Mouse (Mus musculus): ENCODE measurements around the gene Bcas1. TPM values are rescaled to one million over a fixed set of nuclear protein-coding genes. Genes with fewer than 3 reads are reported as not detected.

Gene Bcas1
- polyA plus RNA-seq, 1 experiment from 2014 or later = 0.25 TPM

- no peaks in the 10 kb centered on the region for H3K36me3 ChIP-seq (ENCODE audit: control insufficient read depth, insufficient read depth, low read length)
- ATAC-seq (ENCODE audit: insufficient number of reproducible peaks, low FRiP score, low TSS enrichment, low read depth) = no peak
- H3K4me1 ChIP-seq (ENCODE audit: control insufficient read depth, insufficient read depth, low read length) = peaks cover 27% of the 10 kb centered on the region
- no peaks in the 10 kb centered on the region for H3K27me3 ChIP-seq (ENCODE audit: control insufficient read depth, insufficient read depth, low read length)
- DNase-seq (ENCODE audit: low spot score) = no peak
- no peak overlapping the region for H3K9ac ChIP-seq (ENCODE audit: low read length)
- whole genome bisulfite sequencing = 85% methylated on average over 12 of the region's 12 CpGs
- no peak overlapping the region for H3K4me2 ChIP-seq (ENCODE audit: low read depth, severe bottlenecking)
- H3K27ac ChIP-seq (replicated peaks; ENCODE audit: low read depth, low read length) = no peak overlapping the region
- H3K4me3 ChIP-seq (ENCODE audit: low read depth, low read length) = no peak overlapping the region
- no peaks in the 10 kb centered on the region for H3K9me3 ChIP-seq (ENCODE audit: control insufficient read depth, low read length)
These were observed 85.3 kb downstream of the Bcas1 start for GRCm38 (mm10) chr2:170342312-170342830.

DNA sequence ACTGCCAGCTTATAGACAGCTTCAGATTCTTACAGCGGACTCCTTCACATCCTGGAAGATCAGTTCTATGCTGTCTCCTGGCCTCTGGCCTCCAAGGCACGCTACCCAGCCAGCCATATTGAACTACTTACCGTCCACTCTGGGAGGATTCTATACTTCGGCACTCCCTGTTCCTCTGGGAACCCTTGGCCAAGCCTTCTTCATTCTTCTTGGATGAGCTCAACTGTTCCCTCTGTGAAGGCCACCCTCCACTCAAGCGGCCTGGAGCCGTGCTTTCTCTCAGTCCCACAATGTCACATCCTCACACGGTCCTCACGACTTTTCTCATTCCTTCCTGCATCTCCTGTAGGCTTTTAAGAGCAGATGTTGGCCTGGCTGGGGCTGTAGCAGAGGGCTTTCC lies 86.5 kb downstream of the Bcas1 start:
- Histone ChIP-seq H3K27me3 (ENCODE audit: control insufficient read depth, insufficient read depth, low read length) (no peaks in the 10 kb centered on the region), H3K27ac (replicated peaks; ENCODE audit: low read depth, low read length) (no peak overlapping the region), H3K36me3 (ENCODE audit: control insufficient read depth, insufficient read depth, low read length) (no peaks in the 10 kb centered on the region), H3K4me3 (ENCODE audit: low read depth, low read length) (no peak overlapping the region), H3K4me1 (ENCODE audit: control insufficient read depth, insufficient read depth, low read length) (peaks cover 27% of the 10 kb centered on the region), H3K9ac (ENCODE audit: low read length) (no peak overlapping the region), H3K4me2 (ENCODE audit: low read depth, severe bottlenecking) (no peak overlapping the region), H3K9me3 (ENCODE audit: control insufficient read depth, low read length) (no peaks in the 10 kb centered on the region)
- DNase-seq (ENCODE audit: low spot score) (no peak), ATAC-seq (ENCODE audit: insufficient number of reproducible peaks, low FRiP score, low TSS enrichment, low read depth) (no peak)
- 80% methylated on average over 8 of the region's 8 CpGs for WGBS

DNA sequence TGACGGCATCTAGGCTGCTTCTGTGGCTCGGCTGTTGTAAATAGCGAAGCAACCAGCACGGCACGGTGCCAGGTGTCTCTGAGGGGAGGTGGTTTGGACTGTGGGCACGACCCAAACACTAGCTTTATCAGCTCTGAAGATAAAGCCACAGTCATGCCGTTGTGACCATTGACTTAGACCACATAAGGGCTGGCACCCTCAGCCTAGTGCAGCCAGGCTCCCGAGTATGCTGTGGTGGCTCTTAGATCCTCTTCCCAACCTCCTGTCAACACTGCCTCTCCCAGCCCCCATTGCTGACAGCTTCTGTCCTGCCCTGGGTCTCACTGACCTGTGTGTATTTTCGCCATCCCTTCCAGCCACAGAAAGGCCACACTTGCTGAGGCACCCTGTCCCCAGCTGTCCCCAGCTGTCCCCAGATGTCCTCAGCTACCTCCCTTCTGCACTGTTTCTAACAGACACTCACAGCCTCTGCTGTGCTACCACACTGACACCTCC lies 91.3 kb downstream of the Bcas1 start:
- Histone ChIP-seq H3K4me3 (ENCODE audit: low read depth, low read length) (no peak overlapping the region), H3K9ac (ENCODE audit: low read length) (no peak overlapping the region), H3K4me1 (ENCODE audit: control insufficient read depth, insufficient read depth, low read length) (no peaks in the 10 kb centered on the region), H3K4me2 (ENCODE audit: low read depth, severe bottlenecking) (no peak overlapping the region), H3K27ac (replicated peaks; ENCODE audit: low read depth, low read length) (no peak overlapping the region), H3K36me3 (ENCODE audit: control insufficient read depth, insufficient read depth, low read length) (no peaks in the 10 kb centered on the region), H3K27me3 (ENCODE audit: control insufficient read depth, insufficient read depth, low read length) (no peaks in the 10 kb centered on the region), H3K9me3 (ENCODE audit: control insufficient read depth, low read length) (no peaks in the 10 kb centered on the region)
- no peak for ATAC-seq (ENCODE audit: insufficient number of reproducible peaks, low FRiP score, low TSS enrichment, low read depth)
- no peak for DNase-seq (ENCODE audit: low spot score)
- 73% methylated on average over 9 of the region's 9 CpGs for WGBS

- H3K27me3 ChIP-seq (ENCODE audit: control insufficient read depth, insufficient read depth, low read length) = no peaks in the 10 kb centered on the region
- H3K4me1 ChIP-seq (ENCODE audit: control insufficient read depth, insufficient read depth, low read length) = no peaks in the 10 kb centered on the region
- no peak overlapping the region for H3K4me2 ChIP-seq (ENCODE audit: low read depth, severe bottlenecking)
- ATAC-seq (ENCODE audit: insufficient number of reproducible peaks, low FRiP score, low TSS enrichment, low read depth) = no peak
- H3K27ac ChIP-seq (replicated peaks; ENCODE audit: low read depth, low read length) = no peak overlapping the region
- WGBS = 92% methylated on average over 5 of the region's 5 CpGs
- H3K4me3 ChIP-seq (ENCODE audit: low read depth, low read length) = no peak overlapping the region
- no peaks in the 10 kb centered on the region for H3K36me3 ChIP-seq (ENCODE audit: control insufficient read depth, insufficient read depth, low read length)
- H3K9ac ChIP-seq (ENCODE audit: low read length) = no peak overlapping the region
- no peak for DNase-seq (ENCODE audit: low spot score)
- H3K9me3 ChIP-seq (ENCODE audit: control insufficient read depth, low read length) = no peaks in the 10 kb centered on the region
These were observed 92.5 kb downstream of the Bcas1 start for GRCm38 (mm10) chr2:170335168-170335567.

- no peaks in the 10 kb centered on the region for H3K27me3 ChIP-seq (ENCODE audit: control insufficient read depth, insufficient read depth, low read length)
- H3K9ac ChIP-seq (ENCODE audit: low read length) = no peak overlapping the region
- H3K4me1 ChIP-seq (ENCODE audit: control insufficient read depth, insufficient read depth, low read length) = no peaks in the 10 kb centered on the region
- H3K36me3 ChIP-seq (ENCODE audit: control insufficient read depth, insufficient read depth, low read length) = no peaks in the 10 kb centered on the region
- DNase-seq (ENCODE audit: low spot score) (no peak), ATAC-seq (ENCODE audit: insufficient number of reproducible peaks, low FRiP score, low TSS enrichment, low read depth) (no peak)
- no peak overlapping the region for H3K4me3 ChIP-seq (ENCODE audit: low read depth, low read length)
- no peaks in the 10 kb centered on the region for H3K9me3 ChIP-seq (ENCODE audit: control insufficient read depth, low read length)
- no peak overlapping the region for H3K27ac ChIP-seq (replicated peaks; ENCODE audit: low read depth, low read length)
- WGBS = 76% methylated on average over 2 of the region's 2 CpGs
- H3K4me2 ChIP-seq (ENCODE audit: low read depth, severe bottlenecking) = no peak overlapping the region
These were observed 95.8 kb downstream of the Bcas1 start for GRCm38 (mm10) chr2:170331870-170332269.

DNA sequence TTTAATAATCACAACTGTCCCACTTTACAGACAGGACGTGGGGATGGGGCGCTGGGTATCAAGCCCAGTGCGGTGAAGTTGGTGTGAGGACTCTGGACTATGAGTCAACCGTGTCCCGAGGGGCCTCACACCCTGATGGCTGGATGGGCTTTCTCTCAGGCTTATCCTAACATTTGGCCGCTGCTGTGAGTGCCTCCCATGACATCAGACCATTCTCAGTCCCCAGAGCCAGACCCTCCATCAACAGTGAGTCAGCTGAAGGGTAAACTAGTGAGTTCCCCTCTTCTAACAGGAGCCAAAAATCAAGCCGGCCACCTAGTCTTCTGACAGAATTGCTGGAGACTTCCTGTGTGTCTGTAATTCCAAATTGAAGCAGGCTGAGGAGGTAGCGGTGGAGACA lies 97.2 kb downstream of the Bcas1 start:
- Histone ChIP-seq H3K4me3 (ENCODE audit: low read depth, low read length) (no peak overlapping the region), H3K9me3 (ENCODE audit: control insufficient read depth, low read length) (no peaks in the 10 kb centered on the region), H3K9ac (ENCODE audit: low read length) (no peak overlapping the region), H3K27me3 (ENCODE audit: control insufficient read depth, insufficient read depth, low read length) (no peaks in the 10 kb centered on the region), H3K27ac (replicated peaks; ENCODE audit: low read depth, low read length) (no peak overlapping the region), H3K36me3 (ENCODE audit: control insufficient read depth, insufficient read depth, low read length) (no peaks in the 10 kb centered on the region), H3K4me2 (ENCODE audit: low read depth, severe bottlenecking) (no peak overlapping the region), H3K4me1 (ENCODE audit: control insufficient read depth, insufficient read depth, low read length) (no peaks in the 10 kb centered on the region)
- ATAC-seq (ENCODE audit: insufficient number of reproducible peaks, low FRiP score, low TSS enrichment, low read depth) (no peak), DNase-seq (ENCODE audit: low spot score) (no peak)
- WGBS = 70% methylated on average over 8 of the region's 8 CpGs

DNA sequence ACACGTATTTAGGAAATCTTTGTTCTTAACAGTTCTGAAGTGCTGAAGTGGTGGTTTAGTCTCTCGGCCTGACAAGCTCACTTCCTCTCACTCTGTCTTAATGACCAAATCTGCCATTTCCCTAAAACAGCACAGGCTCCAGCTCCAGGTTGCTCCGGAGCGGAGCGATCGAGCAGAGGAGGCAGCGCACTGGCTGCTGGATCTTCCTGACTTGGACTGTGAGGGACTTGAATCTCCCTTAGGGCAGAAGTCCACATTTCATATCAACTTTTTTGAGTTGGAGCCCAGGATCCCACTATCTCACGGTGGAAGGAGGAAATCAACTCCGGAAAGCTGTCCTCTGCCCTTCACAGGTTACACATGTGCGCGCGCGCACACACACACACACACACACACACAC lies 97.7 kb downstream of the Bcas1 start:
- DNase-seq (ENCODE audit: low spot score) (no peak), ATAC-seq (ENCODE audit: insufficient number of reproducible peaks, low FRiP score, low TSS enrichment, low read depth) (no peak)
- Histone ChIP-seq H3K36me3 (ENCODE audit: control insufficient read depth, insufficient read depth, low read length) (no peaks in the 10 kb centered on the region), H3K4me2 (ENCODE audit: low read depth, severe bottlenecking) (no peak overlapping the region), H3K4me1 (ENCODE audit: control insufficient read depth, insufficient read depth, low read length) (no peaks in the 10 kb centered on the region), H3K4me3 (ENCODE audit: low read depth, low read length) (no peak overlapping the region), H3K9ac (ENCODE audit: low read length) (no peak overlapping the region), H3K27me3 (ENCODE audit: control insufficient read depth, insufficient read depth, low read length) (no peaks in the 10 kb centered on the region), H3K27ac (replicated peaks; ENCODE audit: low read depth, low read length) (no peak overlapping the region), H3K9me3 (ENCODE audit: control insufficient read depth, low read length) (no peaks in the 10 kb centered on the region)
- 88% methylated on average over 13 of the region's 13 CpGs for WGBS

GRCm38 (mm10) chr2:170323925-170324347 lies 103.7 kb downstream of the Bcas1 start:
- H3K27me3 ChIP-seq (ENCODE audit: control insufficient read depth, insufficient read depth, low read length) = no peaks in the 10 kb centered on the region
- WGBS = 5% methylated on average over 19 of the region's 19 CpGs
- H3K9me3 ChIP-seq (ENCODE audit: control insufficient read depth, low read length) = no peaks in the 10 kb centered on the region
- no peaks in the 10 kb centered on the region for H3K36me3 ChIP-seq (ENCODE audit: control insufficient read depth, insufficient read depth, low read length)
- DNase-seq (ENCODE audit: low spot score) = peak; percentile 81
- H3K9ac ChIP-seq (ENCODE audit: low read length) = peak overlapping the region; percentile 9; the same call in 1 of the 2 replicates
- H3K4me2 ChIP-seq (ENCODE audit: low read depth, severe bottlenecking) = peak overlapping the region; percentile 54
- H3K4me3 ChIP-seq (ENCODE audit: low read depth, low read length) = no peak overlapping the region
- no peak overlapping the region for H3K27ac ChIP-seq (replicated peaks; ENCODE audit: low read depth, low read length)
- no peak for ATAC-seq (ENCODE audit: insufficient number of reproducible peaks, low FRiP score, low TSS enrichment, low read depth)
- H3K4me1 ChIP-seq (ENCODE audit: control insufficient read depth, insufficient read depth, low read length) = 0 out of 2 replicates have a peak, but pooled peaks cover 2% of the 10 kb centered on the region

GRCm38 (mm10) chr2:170322013-170322414 lies 105.6 kb downstream of the Bcas1 start:
- no peak overlapping the region for H3K4me3 ChIP-seq (ENCODE audit: low read depth, low read length)
- H3K4me1 ChIP-seq (ENCODE audit: control insufficient read depth, insufficient read depth, low read length) = 0 out of 2 replicates have a peak, but pooled peaks cover 5% of the 10 kb centered on the region
- WGBS = 24% methylated on average over 3 of the region's 3 CpGs
- no peak for DNase-seq (ENCODE audit: low spot score)
- ATAC-seq (ENCODE audit: insufficient number of reproducible peaks, low FRiP score, low TSS enrichment, low read depth) = no peak
- no peaks in the 10 kb centered on the region for H3K36me3 ChIP-seq (ENCODE audit: control insufficient read depth, insufficient read depth, low read length)
- H3K9ac ChIP-seq (ENCODE audit: low read length) = no peak overlapping the region
- no peaks in the 10 kb centered on the region for H3K27me3 ChIP-seq (ENCODE audit: control insufficient read depth, insufficient read depth, low read length)
- H3K4me2 ChIP-seq (ENCODE audit: low read depth, severe bottlenecking) = no peak overlapping the region
- H3K27ac ChIP-seq (replicated peaks; ENCODE audit: low read depth, low read length) = no peak overlapping the region
- no peaks in the 10 kb centered on the region for H3K9me3 ChIP-seq (ENCODE audit: control insufficient read depth, low read length)
